In the genomic region with DNA sequence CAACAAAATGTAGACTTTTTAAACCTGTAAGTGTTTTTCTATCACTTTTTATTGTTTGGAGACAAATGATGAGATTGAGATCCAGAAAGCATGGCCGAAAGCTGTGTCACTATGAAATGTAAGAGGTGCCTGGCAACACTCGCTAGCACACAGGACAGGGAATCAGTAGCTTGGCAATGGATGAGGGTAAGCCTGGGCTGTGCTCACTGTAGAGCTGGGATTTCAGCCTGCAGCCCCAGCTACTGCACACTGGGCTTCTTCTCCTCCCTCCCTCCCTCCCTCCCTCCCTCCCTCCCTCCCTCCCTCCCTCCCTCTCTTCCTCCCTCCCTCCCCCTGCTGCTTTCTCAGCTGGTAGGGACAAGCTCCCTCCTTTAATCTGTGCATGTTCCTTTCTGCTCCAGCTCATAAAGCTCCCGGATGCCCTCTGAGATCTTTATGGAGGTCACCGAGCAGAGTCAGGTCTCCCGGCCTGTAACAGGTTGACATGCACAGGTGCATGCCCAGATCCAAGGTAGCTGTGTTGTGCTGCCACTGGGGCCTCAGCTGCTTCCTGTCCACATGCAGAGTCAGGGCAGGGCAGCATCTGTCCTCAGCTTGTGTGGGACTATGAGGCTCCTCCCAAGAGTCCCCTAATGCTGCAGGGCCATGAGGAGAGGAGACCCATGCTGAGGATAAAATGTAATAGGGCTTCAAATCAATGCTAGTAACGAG, we compare ENCODE assay signal across 18 mouse cellular contexts.
A peak's percentile ranks its signal among the peaks of the same experiment; 100 is the strongest.
DNase-seq lines count a peak whose midpoint lies in the region; ATAC-seq and TF ChIP-seq lines count a peak whose summit lies in the region.
"Had no signal": no experiment of that assay in that cellular context is flagged by ENCODE, and none has a peak within 500 bp of the region (broad histone marks: within the 10 kb centered on the region; RNA-seq: fewer than 3 reads in every experiment).

No protein-coding gene starts in this region.

- H3K4me1 ChIP-seq in heart, embryonic 15.5 days (replicated peaks) = peaks cover 10% of the 10 kb centered on the region
- H3K4me1 ChIP-seq in kidney, postnatal 0 days (replicated peaks; ENCODE audit: insufficient read depth, low read length) = no peaks in the 10 kb centered on the region
- H3K4me1 ChIP-seq in kidney, adult 2 months (ENCODE audit: control insufficient read depth, insufficient read depth, low read length) = no peaks in the 10 kb centered on the region
- no peaks in the 10 kb centered on the region for H3K4me1 ChIP-seq in hindbrain, postnatal 0 days (ENCODE audit: insufficient read depth, low read length)
- peaks cover 9% of the 10 kb centered on the region for H3K4me1 ChIP-seq in midbrain, embryonic 16.5 days (ENCODE audit: control insufficient read depth, insufficient read depth, low read length)
- H3K4me1 ChIP-seq: liver, embryonic 13.5 days had no signal

- no peak overlapping the region for H3K4me3 ChIP-seq in heart, embryonic 15.5 days
- no peak overlapping the region for H3K4me3 ChIP-seq in kidney, postnatal 0 days (replicated peaks; ENCODE audit: low read depth, low read length)
- H3K4me3 ChIP-seq in kidney, adult 2 months (ENCODE audit: insufficient read depth, low read depth, low read length) = no peak overlapping the region
- H3K4me3 ChIP-seq in hindbrain, postnatal 0 days (ENCODE audit: low read length) = no peak overlapping the region
- no peak overlapping the region for H3K4me3 ChIP-seq in midbrain, embryonic 16.5 days (ENCODE audit: low read depth, low read length)
- H3K4me3 ChIP-seq: embryonic facial prominence, embryonic 10.5 days; limb, embryonic 12.5 days; liver, embryonic 13.5 days had no signal

- TF ChIP-seq CTCF in kidney, postnatal 0 days (IDR thresholded peaks at IDR 0.05; ENCODE audit: low read depth) = no peak
- no peak for TF ChIP-seq CTCF in kidney, adult 2 months (conservative IDR thresholded peaks at IDR 0.05; ENCODE audit: insufficient read depth, insufficient read length, low read depth, low read length)
- no peak for TF ChIP-seq CTCF in hindbrain, postnatal 0 days (IDR thresholded peaks at IDR 0.05; ENCODE audit: low read depth)

- H3K4me2 ChIP-seq in heart, embryonic 15.5 days = no peak overlapping the region
- H3K4me2 ChIP-seq in kidney, postnatal 0 days (ENCODE audit: low read length) = no peak overlapping the region
- no peak overlapping the region for H3K4me2 ChIP-seq in hindbrain, postnatal 0 days (ENCODE audit: low read depth, low read length)
- H3K4me2 ChIP-seq in midbrain, embryonic 16.5 days (ENCODE audit: low read length) = no peak overlapping the region
- H3K4me2 ChIP-seq: limb, embryonic 12.5 days; liver, embryonic 13.5 days; lung, embryonic 14.5 days had no signal

- H3K27ac ChIP-seq in heart, embryonic 15.5 days = 0 out of 2 replicates have a peak overlapping the region, but pooled peaks have one; percentile 12
- no peak overlapping the region for H3K27ac ChIP-seq in kidney, postnatal 0 days
- no peak overlapping the region for H3K27ac ChIP-seq in kidney, adult 2 months (ENCODE audit: insufficient read depth, low read depth, low read length)
- no peak overlapping the region for H3K27ac ChIP-seq in hindbrain, postnatal 0 days
- H3K27ac ChIP-seq in midbrain, embryonic 16.5 days (ENCODE audit: low read length) = no peak overlapping the region
- H3K27ac ChIP-seq: embryonic facial prominence, embryonic 10.5 days; limb, embryonic 12.5 days; liver, embryonic 13.5 days had no signal

- no peak overlapping the region for H3K9ac ChIP-seq in heart, embryonic 15.5 days
- H3K9ac ChIP-seq in kidney, postnatal 0 days (ENCODE audit: low read depth, low read length) = no peak overlapping the region
- no peak overlapping the region for H3K9ac ChIP-seq in hindbrain, postnatal 0 days (replicated peaks; ENCODE audit: low read length)
- no peak overlapping the region for H3K9ac ChIP-seq in midbrain, embryonic 16.5 days (ENCODE audit: low read depth, low read length)
- H3K9ac ChIP-seq: limb, embryonic 12.5 days; liver, embryonic 13.5 days; lung, embryonic 14.5 days had no signal

- H3K27me3 ChIP-seq in heart, embryonic 15.5 days = no peaks in the 10 kb centered on the region
- H3K27me3 ChIP-seq in kidney, postnatal 0 days (ENCODE audit: insufficient read depth, low read length) = no peaks in the 10 kb centered on the region
- no peaks in the 10 kb centered on the region for H3K27me3 ChIP-seq in kidney, adult 2 months (replicated peaks; ENCODE audit: control insufficient read depth, insufficient read depth, low read length)
- no peaks in the 10 kb centered on the region for H3K27me3 ChIP-seq in hindbrain, postnatal 0 days (ENCODE audit: insufficient read depth, low read length)
- no peaks in the 10 kb centered on the region for H3K27me3 ChIP-seq in midbrain, embryonic 16.5 days (ENCODE audit: control insufficient read depth, insufficient read depth, low read depth, low read length)
- H3K27me3 ChIP-seq: limb, embryonic 12.5 days; liver, embryonic 13.5 days had no signal

- TF ChIP-seq POLR2A in kidney, adult 2 months (IDR thresholded peaks at IDR 0.05; ENCODE audit: low read depth, low read length) = no peak

- no peaks in the 10 kb centered on the region for H3K9me3 ChIP-seq in heart, embryonic 15.5 days (replicated peaks)
- no peaks in the 10 kb centered on the region for H3K9me3 ChIP-seq in kidney, postnatal 0 days (replicated peaks; ENCODE audit: low read length)
- H3K9me3 ChIP-seq in hindbrain, postnatal 0 days (ENCODE audit: low read length) = no peaks in the 10 kb centered on the region
- no peaks in the 10 kb centered on the region; the same call in 1 of the 2 replicates for H3K9me3 ChIP-seq in midbrain, embryonic 16.5 days (replicated peaks; ENCODE audit: control insufficient read depth, low read length, poor library complexity, severe bottlenecking)
- H3K9me3 ChIP-seq: embryonic facial prominence, embryonic 10.5 days; liver, embryonic 13.5 days had no signal

- DNase-seq in heart, adult 18-20 months = no peak
- DNase-seq in kidney, postnatal 0 days (ENCODE audit: low spot score) = peak; percentile 29
- DNase-seq in kidney, adult 2 months = no peak
- no peak for DNase-seq in hindbrain, postnatal 0 days (ENCODE audit: low spot score)
- no peak for DNase-seq in embryo, embryonic 10 days (ENCODE audit: low spot score)
- DNase-seq: cerebellum, adult 2 months; gastrocnemius, postnatal 14 days; heart, postnatal 10 days; kidney, adult 11 months; liver, embryonic 13.5 days; lung, embryonic 14.5 days; lung, postnatal 4 days; right cerebral cortex, adult 18-20 months; thymus, postnatal 25 days had no signal

- H3K36me3 ChIP-seq in heart, embryonic 15.5 days = no peaks in the 10 kb centered on the region
- H3K36me3 ChIP-seq in kidney, postnatal 0 days (ENCODE audit: insufficient read depth, low read length) = no peaks in the 10 kb centered on the region
- no peaks in the 10 kb centered on the region for H3K36me3 ChIP-seq in kidney, adult 2 months (ENCODE audit: control insufficient read depth, insufficient read depth, low read length)
- H3K36me3 ChIP-seq in hindbrain, postnatal 0 days (ENCODE audit: insufficient read depth, low read length) = no peaks in the 10 kb centered on the region
- no peaks in the 10 kb centered on the region for H3K36me3 ChIP-seq in midbrain, embryonic 16.5 days (ENCODE audit: control insufficient read depth, insufficient read depth, low read length)
- H3K36me3 ChIP-seq: embryonic facial prominence, embryonic 10.5 days; limb, embryonic 12.5 days; liver, embryonic 13.5 days had no signal

- 71% methylated on average over 6 of the region's 6 CpGs for WGBS in heart, embryonic 15.5 days
- WGBS in kidney, postnatal 0 days = 34% methylated on average over 6 of the region's 6 CpGs
- WGBS in kidney, adult 2 months = 61% methylated on average over 6 of the region's 6 CpGs
- WGBS in hindbrain, postnatal 0 days = 52% methylated on average over 6 of the region's 6 CpGs
- 55% methylated on average over 6 of the region's 6 CpGs for WGBS in midbrain, embryonic 16.5 days

- ATAC-seq in heart, embryonic 15.5 days (replicated peaks; ENCODE audit: insufficient number of reproducible peaks, insufficient read depth, low FRiP score, low read depth) = no peak
- no peak; the same call in 1 of the 2 replicates for ATAC-seq in kidney, postnatal 0 days (replicated peaks; ENCODE audit: low FRiP score, low read depth)
- ATAC-seq in hindbrain, postnatal 0 days = peak; percentile 48; the same call in 1 of the 2 replicates
- peak; percentile 67; the same call in 1 of the 2 replicates for ATAC-seq in midbrain, embryonic 16.5 days

Comparison
In these comparisons a context has a peak if more than half of its experiments do, and no peak if none do; other contexts are left out.
1. ATAC-seq: peak in hindbrain, postnatal 0 days (single experiment) and midbrain, embryonic 16.5 days (single experiment); none in heart, embryonic 15.5 days (single experiment) and kidney, postnatal 0 days (single experiment).